Mouse (Mus musculus) heart, embryonic 13.5 days (tissue): Measurements from ENCODE around the gene Atp5j2. TPM values are rescaled to one million over a fixed set of nuclear protein-coding genes. Genes with fewer than 3 reads are reported as not detected.
"Not testable (repeated sequence)": the region's sequence is repeated elsewhere in the genome, so short reads cannot be mapped to it uniquely, and the experiment has no call there.

Source experiments
- ATAC-seq: fragments of 200-750 bp; cut with Nextera tagmentation; 2 replicates; pipeline ENCODE4 v1.8.0; 2017; ENCODE audit warnings: moderate TSS enrichment; ENCODE audit not compliant: insufficient number of reproducible peaks, low FRiP score, low TSS enrichment; ENCODE audit errors: extremely low read depth
- H3K27ac ChIP-seq: fragments of 300-500 bp; sonication (generic); replicated peaks from 2 replicates; pipeline ENCODE4 v1.5.1; 2015; ENCODE audit warnings: moderate library complexity, mild to moderate bottlenecking, inconsistent platforms
- H3K27me3 ChIP-seq: fragments of 300-500 bp; sonication (generic); replicated peaks from 2 replicates; pipeline ENCODE4 v1.6.1; 2015; ENCODE audit warnings: mild to moderate bottlenecking, inconsistent platforms
- H3K36me3 ChIP-seq: fragments of 300-500 bp; sonication (generic); 2 replicates; pipeline ENCODE4 v1.6.1; 2015; ENCODE audit warnings: mild to moderate bottlenecking, inconsistent platforms
- H3K4me1 ChIP-seq: fragments of 300-500 bp; sonication (generic); 2 replicates; pipeline ENCODE4 v1.6.1; 2015; ENCODE audit warnings: inconsistent platforms
- H3K4me2 ChIP-seq: fragments of 300-500 bp; sonication (generic); 2 replicates; pipeline ENCODE4 v1.6.1; 2015; ENCODE audit warnings: inconsistent platforms, mild to moderate bottlenecking, moderate library complexity
- H3K4me3 ChIP-seq: fragments of 300-500 bp; sonication (generic); 2 replicates; pipeline ENCODE4 v1.5.1; 2015; ENCODE audit warnings: moderate library complexity, mild to moderate bottlenecking, inconsistent platforms
- H3K9ac ChIP-seq: fragments of 300-500 bp; sonication (generic); 2 replicates; pipeline ENCODE4 v1.6.1; 2015; ENCODE audit warnings: inconsistent platforms, mild to moderate bottlenecking, moderate library complexity
- H3K9me3 ChIP-seq: fragments of 300-500 bp; sonication (generic); 2 replicates; pipeline ENCODE4 v1.6.1; 2016; ENCODE audit warnings: inconsistent platforms
- WGBS: fragments of 180-500 bp; shearing (Covaris S2); methylation state at CpG from one replicate; pipeline ENCODE4 v1.1.7; 2015; ENCODE audit warnings: mixed read lengths; 5-methylcytosine and 5-hydroxymethylcytosine counted together
- polyA plus RNA-seq: library from polyadenylated mRNA; unstranded; fragments of >200 nt; fragmentation: Nextera tagmentation; extraction: Ambion mirVana; gene quantifications from 2 replicates; pipeline ENCODE4 v1.2.1, GENCODE M21; 2015

The Atp5j2 gene
- polyA plus RNA-seq: 1,195 and 1,380 TPM in 2 replicates

- Histone ChIP-seq H3K36me3 (peaks cover 59% of the 10 kb centered on the region), H3K4me1 (peaks cover 32% of the 10 kb centered on the region), H3K27me3 (no peaks in the 10 kb centered on the region), H3K4me3 (peak within 1 kb of the TSS; percentile 83), H3K4me2 (peak within 1 kb of the TSS; percentile 86), H3K9me3 (no peaks in the 10 kb centered on the region), H3K9ac (peak within 1 kb of the TSS; percentile 89), H3K27ac (peak within 1 kb of the TSS; percentile 91)
- WGBS: 83% methylated on average over 2 of the region's 2 CpGs
- no peak for ATAC-seq
Measured at GRCm38 (mm10) chr5:145191962-145192361, at the start of gene Atp5j2. Gene Atp5j2, minus strand, starts transcription at chr5:145192062.

- H3K27ac ChIP-seq: no peak overlapping the region
- no peak overlapping the region for H3K4me2 ChIP-seq
- peaks cover 27% of the 10 kb centered on the region for H3K4me1 ChIP-seq
- no peak for ATAC-seq
- peaks cover 60% of the 10 kb centered on the region for H3K36me3 ChIP-seq
- H3K9me3 ChIP-seq: no peaks in the 10 kb centered on the region
- no peak overlapping the region for H3K4me3 ChIP-seq
- no peak overlapping the region for H3K9ac ChIP-seq
- H3K27me3 ChIP-seq: no peaks in the 10 kb centered on the region
Measured at GRCm38 (mm10) chr5:145234636-145235035, 42.8 kb upstream of the Atp5j2 start.

GRCm38 (mm10) chr5:145231893-145232411 is 40.1 kb upstream of the Atp5j2 start:
- H3K36me3 ChIP-seq: peaks cover 35% of the 10 kb centered on the region
- H3K27ac ChIP-seq: peak overlapping the region; percentile 96
- no peaks in the 10 kb centered on the region for H3K27me3 ChIP-seq
- peaks cover 21% of the 10 kb centered on the region for H3K4me1 ChIP-seq
- peak overlapping the region; percentile 85 for H3K4me2 ChIP-seq
- peak overlapping the region; percentile 100 for H3K9ac ChIP-seq
- H3K4me3 ChIP-seq: peak overlapping the region; percentile 99
- peak; percentile 51 for ATAC-seq
- no peaks in the 10 kb centered on the region for H3K9me3 ChIP-seq
- WGBS: under 1% methylated on average over 48 of the region's 49 CpGs

GRCm38 (mm10) chr5:145231367-145231871 is 39.6 kb upstream of the Atp5j2 start, which contains the start of gene Zfp655:
Gene Zfp655, plus strand, starts transcription at chr5:145231715.
- H3K27me3 ChIP-seq: no peaks in the 10 kb centered on the region
- peak within 1 kb of the TSS; percentile 96 for H3K27ac ChIP-seq
- H3K36me3 ChIP-seq: peaks cover 31% of the 10 kb centered on the region
- ATAC-seq: peak; percentile 95
- no peaks in the 10 kb centered on the region for H3K9me3 ChIP-seq
- H3K4me1 ChIP-seq: peaks cover 21% of the 10 kb centered on the region
- peak within 1 kb of the TSS; percentile 99 for H3K4me3 ChIP-seq
- WGBS: under 1% methylated on average over 42 of the region's 42 CpGs
- H3K4me2 ChIP-seq: peak within 1 kb of the TSS; percentile 85
- peak within 1 kb of the TSS; percentile 100 for H3K9ac ChIP-seq

- Histone ChIP-seq H3K27ac (peak overlapping the region; percentile 96), H3K4me3 (peak overlapping the region; percentile 99), H3K4me2 (peak overlapping the region; percentile 85), H3K27me3 (no peaks in the 10 kb centered on the region), H3K36me3 (peaks cover 24% of the 10 kb centered on the region), H3K9me3 (no peaks in the 10 kb centered on the region), H3K4me1 (peaks cover 21% of the 10 kb centered on the region), H3K9ac (peak overlapping the region; percentile 100; the same call in 1 of the 2 replicates)
- ATAC-seq: no peak
- WGBS: 90% methylated on average over 4 of the region's 4 CpGs
Measured at GRCm38 (mm10) chr5:145230641-145231040, 38.8 kb upstream of the Atp5j2 start.

- not testable (repeated sequence) for H3K27me3 ChIP-seq, H3K4me3 ChIP-seq, H3K9me3 ChIP-seq, H3K27ac ChIP-seq, H3K9ac ChIP-seq, H3K4me2 ChIP-seq, ATAC-seq
- WGBS: 81% methylated on average over 6 of the region's 6 CpGs
- peaks cover 21% of the 10 kb centered on the region for H3K4me1 ChIP-seq
- H3K36me3 ChIP-seq: peaks cover 10% of the 10 kb centered on the region
Measured at GRCm38 (mm10) chr5:145229283-145229682, 37.4 kb upstream of the Atp5j2 start.

- no peak overlapping the region for H3K9ac ChIP-seq
- H3K27me3 ChIP-seq: no peaks in the 10 kb centered on the region
- H3K9me3 ChIP-seq: no peaks in the 10 kb centered on the region
- no peak overlapping the region for H3K27ac ChIP-seq
- WGBS: 59% methylated on average over 2 of the region's 2 CpGs
- no peak for ATAC-seq
- H3K36me3 ChIP-seq: peaks cover 12% of the 10 kb centered on the region
- H3K4me2 ChIP-seq: no peak overlapping the region
- H3K4me3 ChIP-seq: no peak overlapping the region
- peaks cover 7% of the 10 kb centered on the region; the same call in 1 of the 2 replicates for H3K4me1 ChIP-seq
Measured at GRCm38 (mm10) chr5:145226453-145226852, 34.6 kb upstream of the Atp5j2 start.

- no peak for ATAC-seq
- no peak overlapping the region for H3K4me2 ChIP-seq
- 71% methylated on average over 12 of the region's 12 CpGs for WGBS
- H3K4me3 ChIP-seq: no peak overlapping the region
- no peaks in the 10 kb centered on the region for H3K9me3 ChIP-seq
- peaks cover 42% of the 10 kb centered on the region for H3K36me3 ChIP-seq
- no peak overlapping the region for H3K27ac ChIP-seq
- no peak overlapping the region for H3K9ac ChIP-seq
- H3K27me3 ChIP-seq: no peaks in the 10 kb centered on the region
- H3K4me1 ChIP-seq: no peaks in the 10 kb centered on the region
Measured at GRCm38 (mm10) chr5:145223395-145223794, 31.5 kb upstream of the Atp5j2 start.

GRCm38 (mm10) chr5:145222840-145223239 is 31.0 kb upstream of the Atp5j2 start:
- Histone ChIP-seq H3K9ac (no peak overlapping the region), H3K36me3 (peaks cover 48% of the 10 kb centered on the region), H3K27ac (no peak overlapping the region), H3K4me3 (no peak overlapping the region), H3K4me2 (no peak overlapping the region), H3K9me3 (no peaks in the 10 kb centered on the region), H3K27me3 (no peaks in the 10 kb centered on the region), H3K4me1 (no peaks in the 10 kb centered on the region)
- WGBS: 84% methylated on average over 5 of the region's 5 CpGs
- no peak for ATAC-seq

- Histone ChIP-seq H3K4me2 (no peak overlapping the region), H3K36me3 (peaks cover 70% of the 10 kb centered on the region)
- 88% methylated on average over 8 of the region's 8 CpGs for WGBS
Measured at GRCm38 (mm10) chr5:145219981-145220380, 28.1 kb upstream of the Atp5j2 start.

GRCm38 (mm10) chr5:145218671-145219070 is 26.8 kb upstream of the Atp5j2 start:
- Histone ChIP-seq H3K9ac (no peak overlapping the region), H3K9me3 (no peaks in the 10 kb centered on the region), H3K4me2 (no peak overlapping the region), H3K4me3 (no peak overlapping the region), H3K27me3 (no peaks in the 10 kb centered on the region), H3K36me3 (peaks cover 83% of the 10 kb centered on the region), H3K4me1 (no peaks in the 10 kb centered on the region), H3K27ac (no peak overlapping the region)
- no peak for ATAC-seq
- 93% methylated on average over 20 of the region's 20 CpGs for WGBS

More at GRCm38 (mm10) chr5:145219981-145220380, 28.1 kb upstream of the Atp5j2 start:
- Histone ChIP-seq H3K27me3 (no peaks in the 10 kb centered on the region), H3K27ac (no peak overlapping the region), H3K4me1 (no peaks in the 10 kb centered on the region), H3K4me3 (no peak overlapping the region), H3K9ac (no peak overlapping the region), H3K9me3 (no peaks in the 10 kb centered on the region)
- no peak for ATAC-seq

- ATAC-seq: no peak
- H3K4me3 ChIP-seq: no peak overlapping the region
- H3K4me1 ChIP-seq: no peaks in the 10 kb centered on the region
- WGBS: 96% methylated on average over 21 of the region's 21 CpGs
- H3K9me3 ChIP-seq: no peaks in the 10 kb centered on the region
- H3K27ac ChIP-seq: no peak overlapping the region
- H3K27me3 ChIP-seq: no peaks in the 10 kb centered on the region
- H3K9ac ChIP-seq: no peak overlapping the region
- no peak overlapping the region for H3K4me2 ChIP-seq
- peaks cover 87% of the 10 kb centered on the region for H3K36me3 ChIP-seq
Measured at GRCm38 (mm10) chr5:145218206-145218605, 26.3 kb upstream of the Atp5j2 start.
